Mouse (Mus musculus): Measurements from ENCODE around the gene Prss22.

DNA sequence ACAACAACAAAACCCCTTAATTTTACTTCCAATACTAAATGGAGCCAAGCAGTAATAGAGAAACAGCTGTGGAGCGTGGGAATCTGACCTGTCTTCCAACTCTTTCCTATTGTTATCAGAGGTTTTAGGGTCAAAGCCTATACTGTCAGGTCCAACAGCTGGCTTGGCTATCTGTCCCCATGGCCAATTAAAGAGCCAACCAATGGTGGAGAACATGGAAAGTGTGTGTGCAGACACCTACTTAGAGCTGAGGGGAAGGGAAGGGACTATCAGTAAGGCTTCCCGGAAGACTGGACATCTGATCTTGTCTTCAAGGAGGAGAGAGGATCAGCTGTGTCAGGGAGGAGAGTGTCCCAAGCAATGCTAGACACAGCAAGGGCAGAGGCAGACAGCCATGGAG lies 48.8 kb downstream of the Prss22 start:
- TF ChIP-seq CTCF (IDR thresholded peaks at IDR 0.05; ENCODE audit: insufficient read depth, low read length) (no peak), POLR2A (IDR thresholded peaks at IDR 0.05; ENCODE audit: borderline replicate concordance, extremely low read depth, low read depth, low read length) (no peak)
